Mouse (Mus musculus): ENCODE data around the gene Tdrd5.
A peak's percentile ranks its signal among the peaks of the same experiment; 100 is the strongest.
"Not testable (repeated sequence)": the region's sequence is repeated elsewhere in the genome, so short reads cannot be mapped to it uniquely, and the experiment has no call there.

Tdrd5 gene

DNA sequence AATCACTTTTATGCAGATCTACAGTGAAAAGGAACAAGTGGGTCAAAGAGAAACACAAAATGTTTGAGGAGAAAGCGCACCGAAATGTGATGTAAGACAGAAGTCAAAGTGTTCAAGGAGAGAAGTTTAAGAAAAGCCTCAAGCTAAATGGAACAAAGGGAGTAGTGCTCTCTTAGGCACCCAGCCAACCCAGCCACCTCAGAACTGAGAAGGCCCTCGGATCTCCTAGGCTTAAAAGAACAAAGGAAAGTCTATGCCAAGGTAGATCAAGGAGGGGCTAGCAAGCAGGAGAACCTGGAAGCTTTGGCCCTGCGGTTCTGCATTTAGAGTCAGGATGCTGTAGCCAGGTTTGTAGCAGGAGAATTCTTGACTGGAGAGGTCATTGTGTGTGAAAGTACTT is 48.6 kb downstream of the Tdrd5 start:
- DNase-seq (ENCODE audit: low spot score in 2 of 2): no peak

- DNase-seq (ENCODE audit: low spot score in 2 of 2): not testable (repeated sequence)
Observed at GRCm38 (mm10) chr1:156251096-156251495, 52.4 kb downstream of the Tdrd5 start.

GRCm38 (mm10) chr1:156247893-156248292 is 55.6 kb downstream of the Tdrd5 start:
- no peak for DNase-seq (ENCODE audit: low spot score in 2 of 2)

DNA sequence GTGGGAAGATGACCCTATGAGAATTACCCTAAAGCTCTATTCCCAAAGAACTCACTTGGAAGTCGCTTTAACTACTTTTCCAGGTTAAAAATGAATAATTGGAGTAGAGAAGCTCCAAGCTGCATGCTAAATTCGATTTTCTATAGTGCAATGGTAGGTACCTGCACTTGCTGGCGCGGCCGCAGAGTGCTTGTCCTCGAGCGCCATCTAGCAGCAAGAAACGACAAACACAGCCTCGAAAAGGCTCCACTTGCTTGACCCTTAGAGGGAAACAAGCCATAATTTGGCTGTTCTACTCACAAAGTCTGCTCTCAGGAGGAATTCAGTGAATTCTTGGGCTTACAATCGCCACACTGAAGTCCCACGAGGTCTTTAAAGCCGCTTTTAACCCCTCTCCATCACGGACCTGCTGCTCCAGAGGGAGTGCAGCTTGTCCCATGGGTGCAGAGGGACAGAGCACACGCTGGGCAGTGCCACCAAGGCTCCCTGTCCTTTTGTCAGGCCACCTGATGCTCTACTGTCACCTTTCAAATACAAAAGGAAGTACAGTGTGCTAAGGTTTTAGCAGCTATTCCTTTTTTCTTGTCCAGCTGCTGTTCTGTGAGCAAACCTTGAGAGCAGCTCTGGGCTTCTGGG is 61.6 kb downstream of the Tdrd5 start:
- DNase-seq (ENCODE audit: low spot score in 2 of 2): peak; percentile 40 to 63

GRCm38 (mm10) chr1:156241035-156241434 is 62.4 kb downstream of the Tdrd5 start:
- peak; percentile 14 to 15 for DNase-seq (ENCODE audit: low spot score in 2 of 2)

- no peak for DNase-seq (ENCODE audit: low spot score in 2 of 2)
Observed at GRCm38 (mm10) chr1:156231122-156231521, 72.3 kb downstream of the Tdrd5 start.

DNA sequence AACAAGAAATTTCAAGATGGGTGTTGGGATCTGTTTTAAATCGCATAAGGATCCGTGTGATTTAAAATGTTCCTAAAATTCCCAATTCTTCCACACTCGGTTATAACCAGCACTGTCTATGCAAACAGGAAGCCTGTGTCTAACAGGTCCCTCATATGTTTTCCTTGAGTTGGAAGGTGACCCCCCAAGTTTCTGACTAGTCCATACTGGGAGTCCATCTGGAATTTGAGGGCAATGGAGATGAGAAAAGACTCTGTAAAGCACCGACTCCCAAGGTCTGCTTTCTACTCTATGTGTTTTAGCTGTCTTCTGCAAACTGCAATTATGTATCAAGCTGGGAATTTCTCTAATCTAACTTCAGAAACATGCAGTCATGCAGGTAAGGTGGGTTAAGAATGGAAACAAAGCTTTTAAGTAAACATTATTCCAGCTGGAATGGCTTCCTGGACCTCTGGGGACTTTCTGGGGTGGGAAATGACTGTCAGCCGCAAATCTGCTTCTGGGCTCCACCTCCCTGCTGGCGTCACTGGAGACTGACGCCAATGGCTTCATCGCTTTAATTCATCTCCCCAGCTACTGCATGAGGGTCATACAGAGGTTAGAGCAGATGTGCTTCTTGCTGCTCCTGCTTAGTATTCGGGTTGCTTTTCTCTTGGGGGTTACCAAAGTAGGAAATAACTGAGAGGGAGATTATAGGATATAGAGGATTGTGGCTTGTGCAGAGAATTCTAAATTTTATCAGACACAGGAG is 73.0 kb downstream of the Tdrd5 start:
- DNase-seq (ENCODE audit: low spot score in 2 of 2): no peak

DNA sequence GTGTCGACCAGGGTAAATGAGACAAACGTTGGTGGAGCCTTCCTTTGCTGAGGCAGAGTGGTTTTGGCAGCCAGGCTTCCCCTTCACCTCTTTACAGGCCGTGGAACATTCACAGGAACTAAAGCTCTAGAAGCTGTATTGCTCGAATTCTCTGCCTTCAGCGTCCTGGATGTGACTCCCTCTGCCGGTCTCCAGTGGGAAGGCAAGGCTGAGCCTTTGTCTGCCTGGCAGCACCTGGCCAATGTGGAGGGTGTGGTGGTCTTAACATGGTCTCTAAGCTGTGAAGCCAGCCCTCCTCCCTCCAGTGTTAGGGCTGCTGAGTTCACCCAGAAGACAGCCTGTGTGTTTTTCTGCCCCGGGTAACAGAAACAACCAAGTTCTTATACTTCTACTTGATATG is 74.0 kb downstream of the Tdrd5 start:
- peak; percentile 62 to 63 for DNase-seq (ENCODE audit: low spot score in 2 of 2)

DNA sequence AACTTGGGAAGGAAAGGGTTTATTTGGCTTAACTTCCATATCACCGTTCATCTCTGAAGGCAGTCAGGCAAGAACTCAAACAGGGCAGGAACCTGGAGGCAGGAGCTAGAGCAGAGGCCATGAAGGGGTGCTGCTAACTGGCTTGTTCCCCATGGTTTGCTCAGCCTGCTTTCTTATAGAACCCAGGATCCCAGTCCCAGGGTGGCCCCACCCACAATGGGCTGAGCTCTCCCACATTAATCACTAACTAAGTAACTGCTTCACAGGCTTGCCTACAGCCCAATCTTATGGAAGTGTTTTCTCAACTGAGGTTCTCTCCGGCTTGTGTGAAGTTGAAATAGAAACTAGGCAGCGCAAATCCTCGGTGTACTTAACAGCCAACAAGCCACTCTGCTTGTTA is 74.7 kb downstream of the Tdrd5 start:
- no peak for DNase-seq (ENCODE audit: low spot score in 2 of 2)

- DNase-seq (ENCODE audit: low spot score in 2 of 2): no peak
Observed at GRCm38 (mm10) chr1:156226903-156227302, 76.6 kb downstream of the Tdrd5 start.

DNA sequence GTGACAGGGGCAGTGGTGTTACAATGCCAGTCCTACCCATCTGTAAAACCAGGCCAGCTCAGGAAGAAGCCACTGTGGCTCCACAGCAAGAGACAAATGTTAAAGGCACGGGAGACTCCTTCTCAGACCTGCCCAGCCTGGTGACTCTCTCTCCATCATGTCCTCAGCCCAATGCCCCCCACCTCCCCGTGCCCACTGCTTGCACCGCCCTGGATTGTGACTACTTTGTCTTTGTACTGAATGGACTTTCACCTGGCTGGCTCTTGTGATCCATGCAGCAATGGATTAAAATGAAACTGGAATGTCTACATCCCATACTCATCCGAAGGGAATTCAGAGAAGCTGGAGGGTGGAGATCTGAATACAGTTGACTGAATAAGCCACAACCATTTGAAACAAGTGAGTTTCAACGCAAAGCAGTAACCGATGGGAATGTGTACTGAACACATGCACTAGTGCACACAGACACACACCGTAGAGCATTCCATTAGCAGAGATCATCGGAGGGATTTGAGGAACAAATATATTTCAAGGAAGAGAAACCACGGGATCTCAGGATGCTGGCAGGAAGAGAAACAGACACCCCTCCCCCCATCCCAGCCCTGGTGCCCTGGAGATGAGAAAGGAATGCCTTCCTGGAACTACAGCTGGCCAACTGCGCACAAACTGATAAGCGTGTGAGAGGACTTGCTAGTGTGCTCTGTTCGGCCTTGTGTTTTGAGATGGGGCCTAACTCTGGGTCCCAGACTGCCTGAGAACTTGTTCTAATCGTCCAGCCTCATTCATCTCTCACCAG is 81.1 kb downstream of the Tdrd5 start:
- DNase-seq (ENCODE audit: low spot score in 2 of 2): no peak

DNA sequence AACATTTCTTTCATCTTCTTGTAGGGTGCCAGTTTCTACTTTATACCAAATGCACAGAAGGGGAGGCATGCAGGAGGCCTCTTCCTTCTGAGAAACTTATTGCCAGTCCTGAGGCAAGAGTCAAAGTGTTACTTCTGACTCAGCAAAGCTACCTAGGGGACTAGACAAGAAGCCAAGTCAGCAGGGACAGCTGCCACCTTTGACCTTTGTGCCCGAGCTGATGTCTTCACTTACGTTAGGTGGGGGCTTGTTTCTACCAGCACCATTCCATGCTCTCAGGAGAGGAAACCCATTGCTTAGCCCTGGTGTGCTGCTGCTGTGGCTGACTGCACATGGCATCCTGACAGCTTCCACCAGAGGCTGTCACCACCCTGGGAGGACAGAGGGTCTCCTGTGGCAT is 82.1 kb downstream of the Tdrd5 start:
- DNase-seq (ENCODE audit: low spot score in 2 of 2): no peak

- no peak for DNase-seq (ENCODE audit: low spot score in 2 of 2)
Observed at GRCm38 (mm10) chr1:156218573-156218972, 84.9 kb downstream of the Tdrd5 start.

- DNase-seq (ENCODE audit: low spot score in 2 of 2): no peak
Observed at GRCm38 (mm10) chr1:156217941-156218340, 85.5 kb downstream of the Tdrd5 start.

- peak in 1 of 2 experiments; percentile 11 for DNase-seq (ENCODE audit: low spot score in 2 of 2)
Observed at GRCm38 (mm10) chr1:156217393-156217792, 86.1 kb downstream of the Tdrd5 start.

GRCm38 (mm10) chr1:156216249-156216648 is 87.2 kb downstream of the Tdrd5 start:
- DNase-seq (ENCODE audit: low spot score in 2 of 2): no peak

DNA sequence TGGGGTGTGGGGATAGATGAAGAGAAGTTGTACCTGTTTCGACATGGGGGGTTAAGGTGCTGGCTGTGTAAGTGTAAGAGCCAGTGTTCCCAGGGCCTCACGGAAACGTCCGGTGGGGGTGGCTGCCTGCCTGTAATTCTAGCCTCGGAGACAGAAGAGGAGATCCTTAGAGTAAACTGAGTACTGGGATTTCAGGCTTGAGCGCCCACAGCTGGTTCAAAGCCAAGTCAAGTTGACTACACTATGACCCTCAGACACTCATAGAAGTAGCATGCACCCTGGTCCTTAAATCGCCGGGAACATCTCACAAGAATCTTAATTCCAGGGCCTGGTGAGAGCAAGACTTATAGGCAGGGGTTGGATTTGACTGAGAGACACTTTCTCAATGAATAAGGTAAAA is 88.8 kb downstream of the Tdrd5 start:
- DNase-seq (ENCODE audit: low spot score in 2 of 2): no peak

- no peak for DNase-seq (ENCODE audit: low spot score in 2 of 2)
Observed at GRCm38 (mm10) chr1:156212923-156213322, 90.5 kb downstream of the Tdrd5 start.

DNA sequence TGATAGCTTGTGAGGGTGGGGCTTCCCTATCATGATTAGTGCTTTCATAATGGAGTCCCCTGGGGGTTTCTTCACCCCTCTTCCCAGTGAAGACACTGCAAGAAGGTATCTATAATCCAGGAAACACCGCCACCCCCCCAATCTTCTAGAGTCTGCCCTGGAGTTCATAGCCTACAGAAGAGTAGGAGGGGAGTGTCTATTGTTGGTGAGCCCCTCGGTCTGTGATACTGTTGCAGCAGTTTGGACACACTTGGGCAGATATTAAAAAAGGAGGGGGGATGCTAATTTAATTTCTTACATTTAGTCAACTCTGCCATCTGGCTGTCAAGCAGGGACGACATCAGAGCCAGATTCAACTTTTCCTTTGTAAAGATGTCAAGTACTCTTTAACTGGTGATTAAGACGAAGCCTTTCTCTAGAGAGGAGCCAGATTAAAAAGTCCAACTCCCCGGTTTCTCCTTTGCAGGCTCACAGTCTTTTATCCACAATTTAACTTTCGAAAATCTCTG is 91.6 kb downstream of the Tdrd5 start:
- no peak for DNase-seq (ENCODE audit: low spot score in 2 of 2)
